Mouse (Mus musculus): ENCODE results near the gene Gm26727. TPM values are rescaled to one million over a fixed set of nuclear protein-coding genes. Genes with fewer than 3 reads are reported as not detected.
"Not testable (repeated sequence)": the region's sequence is repeated elsewhere in the genome, so short reads cannot be mapped to it uniquely, and the experiment has no call there.

Gm26727 gene
- polyA plus RNA-seq, 1 experiment, result not detected

DNA sequence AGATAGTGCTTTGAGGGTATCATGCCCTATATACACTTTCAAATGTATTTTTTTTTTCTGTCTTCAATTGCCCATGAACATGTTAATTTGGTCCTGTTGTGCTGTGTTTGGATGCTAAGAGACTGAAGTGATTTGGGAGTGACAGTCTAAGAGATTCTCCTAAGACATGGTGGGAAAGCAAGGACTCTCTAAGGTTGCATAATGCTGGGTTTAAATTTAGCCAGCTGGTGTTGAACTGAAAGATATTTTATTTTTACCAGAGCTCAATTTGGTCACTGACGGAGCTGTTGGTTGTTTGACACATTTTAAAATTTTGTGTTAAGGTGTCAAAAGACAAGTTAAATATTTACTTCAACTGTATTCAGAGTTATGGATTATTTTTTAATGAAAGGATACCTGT, 13.8 kb upstream of the Gm26727 start:
- 92% methylated on average over 1 of the region's 1 CpGs for WGBS
- Histone ChIP-seq H3K4me1 (ENCODE audit: control insufficient read depth, insufficient read depth, insufficient read length) (no peaks in the 10 kb centered on the region), H3K27me3 (ENCODE audit: control insufficient read depth, insufficient read depth, low read length) (no peaks in the 10 kb centered on the region), H3K36me3 (ENCODE audit: control insufficient read depth, insufficient read depth, low read length) (no peaks in the 10 kb centered on the region), H3K27ac (ENCODE audit: insufficient read depth, low read length) (no peak overlapping the region), H3K4me3 (ENCODE audit: extremely low read depth, insufficient read depth, insufficient read length) (no peak overlapping the region)
- no peak for DNase-seq (ENCODE audit: low read depth in 1 of 2, low spot score in 2 of 2)
- TF ChIP-seq POLR2A (IDR thresholded peaks at IDR 0.05; ENCODE audit: low read depth, low read length) (no peak), CTCF (IDR thresholded peaks at IDR 0.05; ENCODE audit: extremely low read depth, insufficient read depth, insufficient read length, insufficient replicate concordance) (no peak)

DNA sequence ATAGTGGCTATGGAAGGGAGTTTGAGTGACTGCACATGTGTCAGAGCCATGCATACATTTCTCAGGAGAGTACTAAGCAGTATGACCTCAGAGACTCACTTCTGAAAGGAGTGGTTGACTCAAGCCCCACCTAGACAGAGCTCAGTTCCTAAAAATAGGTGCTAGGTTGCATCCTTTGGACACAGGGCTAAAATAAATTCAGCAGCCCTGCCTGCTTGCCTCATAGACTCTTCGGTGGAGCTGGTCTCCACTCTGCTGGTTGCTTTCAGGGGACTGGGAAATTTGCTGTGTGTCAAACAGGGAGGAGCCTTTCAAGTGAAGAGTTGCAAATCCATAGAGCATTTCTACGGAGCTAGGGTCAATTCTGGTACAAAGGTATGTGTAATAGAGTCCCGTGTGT, 12.8 kb upstream of the Gm26727 start, which contains the start of gene Xirp2:
Gene Xirp2 (plus strand): TSS at position 223 of the 400 bp plus-strand sequence.
- TF ChIP-seq POLR2A (IDR thresholded peaks at IDR 0.05; ENCODE audit: low read depth, low read length) (no peak), CTCF (IDR thresholded peaks at IDR 0.05; ENCODE audit: extremely low read depth, insufficient read depth, insufficient read length, insufficient replicate concordance) (no peak)
- WGBS, result 77% methylated on average over 3 of the region's 3 CpGs
- Histone ChIP-seq H3K27ac (ENCODE audit: insufficient read depth, low read length) (no peak within 1 kb of the TSS), H3K36me3 (ENCODE audit: control insufficient read depth, insufficient read depth, low read length) (no peaks in the 10 kb centered on the region), H3K4me3 (ENCODE audit: extremely low read depth, insufficient read depth, insufficient read length) (no peak within 1 kb of the TSS), H3K4me1 (ENCODE audit: control insufficient read depth, insufficient read depth, insufficient read length) (no peaks in the 10 kb centered on the region), H3K27me3 (ENCODE audit: control insufficient read depth, insufficient read depth, low read length) (no peaks in the 10 kb centered on the region)
- DNase-seq (ENCODE audit: low read depth in 1 of 2, low spot score in 2 of 2), result no peak

DNA sequence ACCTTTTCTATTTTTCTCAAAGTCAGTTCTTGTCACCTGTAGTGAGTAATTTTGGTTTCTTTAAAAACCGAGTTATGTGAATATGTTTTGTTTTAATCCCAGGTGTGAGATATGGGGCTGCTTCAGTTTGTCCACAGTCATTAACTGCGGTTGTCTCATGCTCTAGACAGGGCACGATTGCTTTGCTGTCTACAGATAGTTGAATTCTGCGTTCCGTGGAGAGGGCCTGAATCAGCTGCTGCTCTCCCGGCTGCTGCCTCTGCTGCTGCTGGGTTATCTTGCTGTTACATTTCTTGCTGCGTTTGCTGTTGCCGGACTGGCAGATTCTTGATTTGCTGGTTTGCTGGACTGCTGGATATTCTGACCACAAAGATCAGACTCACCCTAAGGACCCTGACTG, 5.3 kb upstream of the Gm26727 start:
- TF ChIP-seq POLR2A (IDR thresholded peaks at IDR 0.05; ENCODE audit: low read depth, low read length) (no peak), CTCF (IDR thresholded peaks at IDR 0.05; ENCODE audit: extremely low read depth, insufficient read depth, insufficient read length, insufficient replicate concordance) (no peak)
- WGBS, result 83% methylated on average over 8 of the region's 8 CpGs
- Histone ChIP-seq H3K27ac (ENCODE audit: insufficient read depth, low read length) (no peak overlapping the region), H3K4me3 (ENCODE audit: extremely low read depth, insufficient read depth, insufficient read length) (no peak overlapping the region), H3K27me3 (ENCODE audit: control insufficient read depth, insufficient read depth, low read length) (no peaks in the 10 kb centered on the region), H3K4me1 (ENCODE audit: control insufficient read depth, insufficient read depth, insufficient read length) (no peaks in the 10 kb centered on the region), H3K36me3 (ENCODE audit: control insufficient read depth, insufficient read depth, low read length) (no peaks in the 10 kb centered on the region)
- DNase-seq (ENCODE audit: low read depth in 1 of 2, low spot score in 2 of 2), result no peak

DNA sequence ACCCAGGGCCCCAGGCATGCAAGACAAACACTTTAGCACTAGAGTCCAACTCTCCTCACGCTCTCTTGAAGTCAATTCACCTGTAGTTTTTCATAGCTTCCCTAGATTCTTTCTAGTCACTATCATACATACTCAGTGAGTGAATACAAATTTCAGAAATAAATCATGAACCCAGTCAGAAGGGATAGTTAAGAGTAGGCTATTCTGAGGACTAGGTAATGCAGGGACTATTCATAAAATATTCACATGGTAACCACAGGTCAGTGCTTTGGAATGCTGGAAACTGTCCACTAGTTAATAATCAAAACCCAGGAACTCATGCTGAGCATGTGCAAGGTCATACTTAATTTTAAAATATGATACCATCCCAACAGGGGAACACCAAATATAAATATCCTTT, 10.2 kb downstream of the Gm26727 start:
- 67% methylated on average over 1 of the region's 1 CpGs for WGBS
- H3K27ac ChIP-seq (ENCODE audit: insufficient read depth, low read length), result no peak overlapping the region
- no peak for DNase-seq (ENCODE audit: low read depth in 1 of 2, low spot score in 2 of 2)
- no peak overlapping the region for H3K4me3 ChIP-seq (ENCODE audit: extremely low read depth, insufficient read depth, insufficient read length)
- no peaks in the 10 kb centered on the region for H3K36me3 ChIP-seq (ENCODE audit: control insufficient read depth, insufficient read depth, low read length)
- no peaks in the 10 kb centered on the region for H3K27me3 ChIP-seq (ENCODE audit: control insufficient read depth, insufficient read depth, low read length)
- H3K4me1 ChIP-seq (ENCODE audit: control insufficient read depth, insufficient read depth, insufficient read length), result no peaks in the 10 kb centered on the region
- TF ChIP-seq CTCF (IDR thresholded peaks at IDR 0.05; ENCODE audit: extremely low read depth, insufficient read depth, insufficient read length, insufficient replicate concordance) (no peak), POLR2A (IDR thresholded peaks at IDR 0.05; ENCODE audit: low read depth, low read length) (no peak)

DNA sequence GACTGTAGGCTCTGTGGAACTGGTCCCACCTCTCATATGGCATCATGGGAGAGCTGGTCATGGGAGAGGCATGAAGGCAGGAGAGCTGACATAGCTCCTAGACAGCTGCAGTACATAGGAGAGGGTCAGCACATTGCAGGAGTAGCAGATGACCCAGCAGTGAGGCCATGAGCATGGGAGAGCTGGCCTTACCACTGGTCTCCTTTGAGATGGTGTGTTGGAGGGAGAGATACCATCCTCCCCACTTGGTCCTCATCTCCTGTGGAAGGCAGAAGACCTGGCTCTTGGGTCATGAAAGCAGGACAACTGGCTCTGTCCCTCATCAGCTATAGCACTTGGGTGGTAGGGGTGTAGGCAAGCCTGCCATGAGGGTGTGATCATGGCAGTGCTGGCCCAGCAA, 12.1 kb downstream of the Gm26727 start:
- Histone ChIP-seq H3K4me3 (ENCODE audit: extremely low read depth, insufficient read depth, insufficient read length) (no peak overlapping the region), H3K27me3 (ENCODE audit: control insufficient read depth, insufficient read depth, low read length) (no peaks in the 10 kb centered on the region), H3K36me3 (ENCODE audit: control insufficient read depth, insufficient read depth, low read length) (no peaks in the 10 kb centered on the region), H3K4me1 (ENCODE audit: control insufficient read depth, insufficient read depth, insufficient read length) (no peaks in the 10 kb centered on the region), H3K27ac (ENCODE audit: insufficient read depth, low read length) (no peak overlapping the region)
- DNase-seq (ENCODE audit: low read depth in 1 of 2, low spot score in 2 of 2), result no peak
- no peak for TF ChIP-seq POLR2A (IDR thresholded peaks at IDR 0.05; ENCODE audit: low read depth, low read length)
- no peak for TF ChIP-seq CTCF (IDR thresholded peaks at IDR 0.05; ENCODE audit: extremely low read depth, insufficient read depth, insufficient read length, insufficient replicate concordance)

DNA sequence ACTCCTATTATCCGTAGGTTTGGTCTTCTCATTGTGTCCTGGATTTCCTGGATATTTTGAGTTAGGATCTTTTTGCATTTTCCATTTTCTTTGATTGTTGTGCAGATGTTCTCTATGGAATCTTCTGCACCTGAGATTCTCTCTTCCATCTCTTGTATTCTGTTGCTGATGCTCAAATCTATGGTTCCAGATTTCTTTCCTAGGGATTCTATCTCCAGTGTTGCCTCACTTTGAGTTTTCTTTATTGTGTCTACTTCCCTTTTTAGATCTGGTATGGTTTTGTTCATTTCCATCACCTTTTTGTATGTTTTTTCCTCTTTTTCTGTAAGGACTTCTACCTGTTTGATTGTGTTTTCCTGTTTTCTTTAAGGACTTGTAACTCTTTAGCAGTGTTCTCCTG, 19.6 kb downstream of the Gm26727 start, which contains the start of gene Gm21830:
Gene Gm21830 (plus strand): TSS at position 301 of the 400 bp plus-strand sequence.
- H3K4me1 ChIP-seq (ENCODE audit: control insufficient read depth, insufficient read depth, insufficient read length); H3K36me3 ChIP-seq (ENCODE audit: control insufficient read depth, insufficient read depth, low read length); H3K27ac ChIP-seq (ENCODE audit: insufficient read depth, low read length); H3K4me3 ChIP-seq (ENCODE audit: extremely low read depth, insufficient read depth, insufficient read length); H3K27me3 ChIP-seq (ENCODE audit: control insufficient read depth, insufficient read depth, low read length); DNase-seq (ENCODE audit: low read depth in 1 of 2, low spot score in 2 of 2): not testable (repeated sequence)
- no CpG with 5 or more reads among the region's 1 CpGs for WGBS

Other genes with a start within 250 kb of the Gm26727 start
- not detected in 2 replicates for gene Gm21830, start 19.5 kb downstream of the Gm26727 start, polyA plus RNA-seq (2012; rRNA removed)
- not detected in 2 replicates for gene Xirp2, start 12.8 kb upstream of the Gm26727 start, polyA plus RNA-seq (2012; rRNA removed)
- 0.16 and 0.36 TPM in 2 replicates for gene B3galt1, start 132.7 kb upstream of the Gm26727 start, polyA plus RNA-seq (2012; rRNA removed)

Data from spleen, adult 2 months (tissue).